Mouse (Mus musculus): ENCODE measurements around the gene Hpf1. TPM values are rescaled to one million over a fixed set of nuclear protein-coding genes. Genes with fewer than 3 reads are reported as not detected.

The Hpf1 gene
- total and polyA plus RNA-seq, 3 experiments = 73.2 to 83.5 TPM; not detected in 1

DNA sequence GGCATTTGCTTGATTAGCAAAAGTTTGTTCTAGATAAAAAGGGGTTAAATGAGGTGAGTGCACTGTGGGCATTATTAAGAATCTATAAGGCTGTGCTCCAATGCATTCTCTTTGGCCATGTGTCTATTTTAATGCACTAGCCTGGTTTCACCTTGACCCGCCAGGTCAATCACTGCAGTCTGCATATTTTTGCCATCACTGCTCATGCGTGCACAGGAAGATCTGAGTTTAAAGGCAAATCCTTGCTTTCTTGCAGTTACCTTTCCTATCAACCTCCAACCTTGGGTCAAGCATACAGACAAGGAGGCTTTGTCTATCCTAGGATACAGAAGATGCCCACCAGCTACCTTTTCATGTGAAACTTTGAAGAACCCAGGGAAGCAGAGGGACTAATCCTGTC is 20.5 kb upstream of the Hpf1 start:
- Histone ChIP-seq H3K4me3 (ENCODE audit: control insufficient read depth in 1 of 2, insufficient read depth in 1 of 2, low read depth in 2 of 2, low read length in 2 of 2) (no peak overlapping the region), H3K27me3 (ENCODE audit: control insufficient read depth in 1 of 2, insufficient read depth in 2 of 2, low read length in 2 of 2) (peaks cover 0 to 2% of the 10 kb centered on the region in 2 experiments; a peak in 2 of 4 replicates), H3K4me1 (ENCODE audit: control insufficient read depth in 1 of 2, insufficient read depth in 2 of 2, low read length in 2 of 2) (peaks cover 7 to 9% of the 10 kb centered on the region in 2 experiments; a peak in 3 of 4 replicates), H3K9me3 (replicated peaks; ENCODE audit: insufficient read depth, low read length) (no peaks in the 10 kb centered on the region), H3K36me3 (ENCODE audit: control insufficient read depth in 1 of 2, insufficient read depth in 2 of 2, low read length in 2 of 2) (peaks cover 0 to 6% of the 10 kb centered on the region in 2 experiments; a peak in 2 of 4 replicates), H3K9ac (ENCODE audit: control insufficient read depth, low read depth, low read length, poor library complexity, severe bottlenecking) (no peak overlapping the region), H3K79me2 (ENCODE audit: control insufficient read depth, insufficient read depth, low read length, poor library complexity) (no peaks in the 10 kb centered on the region), H3K27ac (ENCODE audit: control insufficient read depth, low read depth, low read length) (no peak overlapping the region)
- TF ChIP-seq MYC (IDR thresholded peaks at IDR 0.05; ENCODE audit: low read depth, low read length) (no peak), TAL1 (IDR thresholded peaks at IDR 0.05; ENCODE audit: low read length) (no peak), KAT2A (conservative IDR thresholded peaks at IDR 0.05; ENCODE audit: low read depth, low read length) (no peak), BHLHE40 (IDR thresholded peaks at IDR 0.05; ENCODE audit: borderline replicate concordance, low read depth, low read length) (no peak), E2F4 (IDR thresholded peaks at IDR 0.05; ENCODE audit: borderline replicate concordance, low read depth, low read length) (no peak), MEF2A (IDR thresholded peaks at IDR 0.05; ENCODE audit: extremely low read depth, insufficient replicate concordance, low read depth, low read length, poor library complexity, severe bottlenecking) (no peak), ZMIZ1 (IDR thresholded peaks at IDR 0.05; ENCODE audit: low read depth, low read length) (no peak), NELFE (IDR thresholded peaks at IDR 0.05; ENCODE audit: low read depth, low read length) (no peak), MXI1 (IDR thresholded peaks at IDR 0.05; ENCODE audit: low read depth, low read length) (no peak), MAX (IDR thresholded peaks at IDR 0.05; ENCODE audit: low read length) (no peak), ZC3H11A (IDR thresholded peaks at IDR 0.05; ENCODE audit: low read depth, low read length) (no peak), ELF1 (IDR thresholded peaks at IDR 0.05; ENCODE audit: low read depth, low read length) (no peak), SIN3A (IDR thresholded peaks at IDR 0.05; ENCODE audit: low read length) (no peak), POLR2AphosphoS5 (IDR thresholded peaks at IDR 0.05; ENCODE audit: borderline replicate concordance, low read depth, low read length) (no peak)
- DNase-seq (ENCODE audit: low read depth, low spot score) = no peak

DNA sequence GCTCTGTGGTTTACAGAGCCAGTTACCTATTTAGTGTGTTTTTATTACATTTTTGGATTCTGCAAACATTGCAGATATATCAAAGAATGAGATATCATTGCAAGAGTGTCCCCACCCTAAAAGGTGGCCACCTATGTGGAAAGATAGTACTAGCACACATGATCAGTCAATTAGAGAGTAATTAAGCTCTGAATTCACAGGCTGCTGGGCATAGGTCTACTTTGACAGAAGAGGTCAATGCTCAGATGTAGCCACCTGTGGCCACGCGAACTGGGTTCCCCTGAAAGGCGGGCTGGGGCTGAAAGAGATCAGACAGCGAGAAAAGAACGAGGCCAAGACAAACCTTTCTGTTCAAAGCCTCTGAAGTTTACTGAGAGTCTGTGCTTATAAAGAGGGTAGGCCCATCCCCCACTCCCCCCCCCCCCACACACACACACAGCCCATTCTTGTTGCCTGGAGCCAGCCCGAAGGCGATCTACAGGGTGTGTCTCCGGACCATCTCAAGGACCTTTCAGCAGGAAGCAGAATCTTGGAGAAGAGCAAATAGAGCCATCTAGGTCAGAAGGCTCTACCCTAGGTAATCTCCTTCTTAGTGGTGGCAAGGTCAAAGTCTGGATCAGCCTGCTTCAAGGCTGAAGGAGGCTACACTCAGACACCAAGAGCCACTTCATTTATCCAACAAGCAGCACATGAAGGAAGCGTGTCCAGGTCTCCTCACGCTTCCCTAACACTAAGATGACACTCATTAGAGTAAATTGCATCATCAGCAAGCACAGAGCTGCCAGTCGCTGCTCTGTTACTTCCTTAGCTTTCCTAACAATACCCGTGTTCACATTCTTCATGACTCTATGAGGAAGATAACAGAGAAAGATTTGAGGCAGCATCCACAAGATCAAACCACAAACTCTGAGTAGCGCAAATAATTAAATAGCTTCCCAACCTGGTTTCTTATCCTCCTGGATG is 19.7 kb upstream of the Hpf1 start:
- Histone ChIP-seq H3K4me1 (ENCODE audit: control insufficient read depth in 1 of 2, insufficient read depth in 2 of 2, low read length in 2 of 2) (peaks cover 7 to 9% of the 10 kb centered on the region in 2 experiments; a peak in 3 of 4 replicates), H3K27me3 (ENCODE audit: control insufficient read depth in 1 of 2, insufficient read depth in 2 of 2, low read length in 2 of 2) (peaks cover 0 to 2% of the 10 kb centered on the region in 2 experiments; a peak in 2 of 4 replicates), H3K9ac (ENCODE audit: control insufficient read depth, low read depth, low read length, poor library complexity, severe bottlenecking) (no peak overlapping the region), H3K27ac (ENCODE audit: control insufficient read depth, low read depth, low read length) (no peak overlapping the region), H3K36me3 (ENCODE audit: control insufficient read depth in 1 of 2, insufficient read depth in 2 of 2, low read length in 2 of 2) (peaks cover 0 to 6% of the 10 kb centered on the region in 2 experiments; a peak in 2 of 4 replicates), H3K9me3 (replicated peaks; ENCODE audit: insufficient read depth, low read length) (no peaks in the 10 kb centered on the region), H3K79me2 (ENCODE audit: control insufficient read depth, insufficient read depth, low read length, poor library complexity) (no peaks in the 10 kb centered on the region), H3K4me3 (ENCODE audit: control insufficient read depth in 1 of 2, insufficient read depth in 1 of 2, low read depth in 2 of 2, low read length in 2 of 2) (no peak overlapping the region)
- no peak for DNase-seq (ENCODE audit: low read depth, low spot score)
- TF ChIP-seq ZMIZ1 (IDR thresholded peaks at IDR 0.05; ENCODE audit: low read depth, low read length) = no peak
- no peak for TF ChIP-seq UBTF (IDR thresholded peaks at IDR 0.05; ENCODE audit: borderline replicate concordance, insufficient read depth, low read depth, low read length)
- no peak for TF ChIP-seq ELF1 (IDR thresholded peaks at IDR 0.05; ENCODE audit: low read depth, low read length)
- TF ChIP-seq SIN3A (IDR thresholded peaks at IDR 0.05; ENCODE audit: low read length) = no peak
- TF ChIP-seq ZC3H11A (IDR thresholded peaks at IDR 0.05; ENCODE audit: low read depth, low read length) = no peak
- no peak for TF ChIP-seq BHLHE40 (IDR thresholded peaks at IDR 0.05; ENCODE audit: borderline replicate concordance, low read depth, low read length)
- TF ChIP-seq HCFC1 (IDR thresholded peaks at IDR 0.05; ENCODE audit: low read depth, low read length) = no peak
- TF ChIP-seq ZKSCAN1 (IDR thresholded peaks at IDR 0.05; ENCODE audit: low read depth, low read length) = no peak
- TF ChIP-seq SMC3 (IDR thresholded peaks at IDR 0.05; ENCODE audit: low read depth, low read length) = no peak
- TF ChIP-seq ETS1 (IDR thresholded peaks at IDR 0.05; ENCODE audit: low read depth, low read length) = no peak
- no peak for TF ChIP-seq GABPA (IDR thresholded peaks at IDR 0.05; ENCODE audit: low read depth, low read length)
- no peak for TF ChIP-seq MAZ (IDR thresholded peaks at IDR 0.05; ENCODE audit: low read depth, low read length)
- TF ChIP-seq MYB (IDR thresholded peaks at IDR 0.05; ENCODE audit: low read depth, low read length) = no peak
